Mouse (Mus musculus) heart, postnatal 0 days (tissue): ENCODE results near the gene Gm12830. TPM values are rescaled to one million over a fixed set of nuclear protein-coding genes. Genes with fewer than 3 reads are reported as not detected.

Experiments used
- ATAC-seq: fragments of 200-750 bp; cut with Nextera tagmentation; 2 replicates; pipeline ENCODE4 v1.8.0; 2017; ENCODE audit warnings: low read depth, moderate number of reproducible peaks, moderate library complexity; ENCODE audit not compliant: insufficient read depth
- DNase-seq: peaks from one replicate; pipeline ENCODE4 v3.0.0-alpha.2; 2016; ENCODE audit warnings: low spot score
- H3K27ac ChIP-seq: fragments of 300-500 bp; sonication (generic); 2 replicates; pipeline ENCODE4 v1.5.1; 2014; ENCODE audit warnings: low read depth, mild to moderate bottlenecking
- H3K27me3 ChIP-seq: fragments of 300-500 bp; sonication (generic); 2 replicates; pipeline ENCODE4 v1.6.1; 2014; ENCODE audit warnings: low read length, mixed read lengths; ENCODE audit not compliant: control insufficient read depth, insufficient read depth
- H3K36me3 ChIP-seq: fragments of 300-500 bp; sonication (generic); replicated peaks from 2 replicates; pipeline ENCODE4 v1.6.1; 2014; ENCODE audit warnings: low read length, mixed read lengths; ENCODE audit not compliant: control insufficient read depth, insufficient read depth
- H3K4me1 ChIP-seq: fragments of 300-500 bp; sonication (generic); 2 replicates; pipeline ENCODE4 v1.6.1; 2014; ENCODE audit warnings: antibody characterized with exemption; ENCODE audit not compliant: control insufficient read depth, insufficient read depth
- H3K4me2 ChIP-seq: fragments of 300-500 bp; sonication (generic); 2 replicates; pipeline ENCODE4 v1.6.1; 2014; ENCODE audit warnings: low read depth, mild to moderate bottlenecking, low read length, moderate library complexity
- H3K4me3 ChIP-seq: fragments of 300-500 bp; sonication (generic); 2 replicates; pipeline ENCODE4 v1.5.1; 2014; ENCODE audit warnings: low read depth, low read length
- H3K9ac ChIP-seq: fragments of 300-500 bp; sonication (generic); replicated peaks from 2 replicates; pipeline ENCODE4 v1.6.1; 2014; ENCODE audit warnings: low read depth, low read length, mixed read lengths
- H3K9me3 ChIP-seq: fragments of 300-500 bp; sonication (generic); replicated peaks from 2 replicates; pipeline ENCODE4 v1.6.1; 2016; ENCODE audit warnings: low read length; ENCODE audit not compliant: control insufficient read depth
- CTCF ChIP-seq: IDR thresholded peaks from 2 replicates; pipeline ENCODE4 v1.5.1; 2016; ENCODE audit warnings: antibody characterized with exemption, control low read depth, low read depth
- EP300 ChIP-seq: IDR thresholded peaks from 2 replicates; pipeline ENCODE4 v1.6.1; 2016; ENCODE audit warnings: antibody characterized with exemption, low read depth
- WGBS: fragments of 180-500 bp; shearing (Covaris S2); extraction: QIAGEN DNeasy Blood & Tissue Kit; methylation state at CpG from one replicate; pipeline ENCODE4 v1.1.7; 2014; 5-methylcytosine and 5-hydroxymethylcytosine counted together
- polyA plus RNA-seq: library from polyadenylated mRNA; unstranded; fragments of >200 nt; fragmentation: Nextera tagmentation; extraction: Ambion mirVana; gene quantifications from 2 replicates; pipeline ENCODE4 v1.2.1, GENCODE M21; 2015
- total RNA-seq: library from RNA; depleted of rRNA; stranded (reverse); fragments of >200 nt; gene quantifications from 2 replicates; pipeline ENCODE4 v1.2.3, GENCODE M21; 2014; ENCODE audit warnings: low replicate concordance

Gm12830 gene
- total and polyA plus RNA-seq, 2 experiments from 2014 or later: not detected

- no peak for DNase-seq
- no peaks in the 10 kb centered on the region for H3K4me1 ChIP-seq
- WGBS: 75% methylated on average over 1 of the region's 1 CpGs
- 0 out of 2 replicates have a peak, but pooled peaks cover 2% of the 10 kb centered on the region for H3K27me3 ChIP-seq
- TF ChIP-seq EP300 (no peak), CTCF (no peak)
- H3K36me3 ChIP-seq: no peaks in the 10 kb centered on the region
- H3K9me3 ChIP-seq: no peaks in the 10 kb centered on the region
- H3K9ac ChIP-seq: no peak overlapping the region
- no peak overlapping the region for H3K4me3 ChIP-seq
- H3K27ac ChIP-seq: no peak overlapping the region
- no peak for ATAC-seq
- no peak overlapping the region for H3K4me2 ChIP-seq
These were observed 60.7 kb downstream of the Gm12830 start for GRCm38 (mm10) chr4:114882232-114882631.

GRCm38 (mm10) chr4:114897853-114898252 is 76.3 kb downstream of the Gm12830 start:
- Histone ChIP-seq H3K27ac (no peak overlapping the region), H3K27me3 (peaks cover 78% of the 10 kb centered on the region), H3K9ac (no peak overlapping the region), H3K4me1 (no peaks in the 10 kb centered on the region), H3K36me3 (no peaks in the 10 kb centered on the region), H3K4me2 (no peak overlapping the region), H3K4me3 (no peak overlapping the region), H3K9me3 (no peaks in the 10 kb centered on the region)
- DNase-seq (no peak), ATAC-seq (no peak)
- no peak for TF ChIP-seq EP300
- TF ChIP-seq CTCF: peak; percentile 38
- WGBS: 6% methylated on average over 4 of the region's 4 CpGs

- WGBS: 8% methylated on average over 3 of the region's 3 CpGs
- ATAC-seq (no peak), DNase-seq (no peak)
- Histone ChIP-seq H3K27me3 (peaks cover 94% of the 10 kb centered on the region), H3K4me3 (no peak overlapping the region), H3K36me3 (no peaks in the 10 kb centered on the region), H3K4me1 (no peaks in the 10 kb centered on the region), H3K4me2 (no peak overlapping the region), H3K9ac (no peak overlapping the region), H3K27ac (no peak overlapping the region), H3K9me3 (no peaks in the 10 kb centered on the region)
- TF ChIP-seq EP300 (no peak), CTCF (no peak)
These were observed 78.4 kb downstream of the Gm12830 start for GRCm38 (mm10) chr4:114899885-114900284.

- DNase-seq (no peak), ATAC-seq (no peak)
- Histone ChIP-seq H3K4me3 (no peak overlapping the region), H3K4me2 (no peak overlapping the region), H3K9ac (no peak overlapping the region), H3K27ac (no peak overlapping the region), H3K9me3 (peaks cover 4% of the 10 kb centered on the region; the same call in 1 of the 2 replicates), H3K36me3 (no peaks in the 10 kb centered on the region), H3K27me3 (peaks cover 96% of the 10 kb centered on the region), H3K4me1 (no peaks in the 10 kb centered on the region)
- WGBS: 7% methylated on average over 33 of the region's 33 CpGs
- TF ChIP-seq CTCF: no peak
- TF ChIP-seq EP300: no peak
These were observed 79.5 kb downstream of the Gm12830 start for GRCm38 (mm10) chr4:114900866-114901642.

GRCm38 (mm10) chr4:114901643-114902351 is 80.3 kb downstream of the Gm12830 start:
- Histone ChIP-seq H3K4me3 (no peak overlapping the region), H3K27me3 (peaks cover 99% of the 10 kb centered on the region), H3K4me1 (no peaks in the 10 kb centered on the region), H3K9me3 (peaks cover 4% of the 10 kb centered on the region; the same call in 1 of the 2 replicates), H3K4me2 (no peak overlapping the region), H3K36me3 (no peaks in the 10 kb centered on the region), H3K27ac (no peak overlapping the region), H3K9ac (no peak overlapping the region)
- ATAC-seq (no peak), DNase-seq (no peak)
- WGBS: 2% methylated on average over 42 of the region's 42 CpGs
- no peak for TF ChIP-seq EP300
